Mouse (Mus musculus) left cerebral cortex, adult 11 months (tissue): ENCODE data around the gene Papolb.

Experiments used
- DNase-seq: peaks from one replicate; pipeline ENCODE4 v3.0.0; 2022; ENCODE audit warnings: low spot score

Gene Papolb

GRCm38 (mm10) chr5:142529915-142530314 is at the start of gene Papolb:
Gene Papolb, minus strand, starts transcription at chr5:142530076.
- no peak for DNase-seq

DNA sequence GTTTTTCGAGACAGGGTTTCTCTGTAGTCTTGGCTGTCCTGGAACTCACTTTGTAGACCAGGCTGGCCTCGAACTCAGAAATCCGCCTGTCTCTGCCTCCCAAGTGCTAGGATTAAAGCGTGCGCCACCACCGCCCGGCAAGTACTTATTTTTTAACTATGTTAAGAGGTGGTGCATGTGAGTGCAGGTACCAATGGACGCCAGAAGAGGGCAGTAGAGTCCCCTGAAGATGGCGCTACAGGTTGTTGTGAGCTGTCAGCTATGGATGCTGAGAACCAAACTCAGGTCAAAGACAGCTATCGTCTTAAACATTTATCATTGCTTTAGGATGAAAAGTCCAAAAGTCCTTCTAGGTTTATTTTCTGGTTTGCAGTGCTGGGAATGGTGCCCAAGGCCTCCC is 48.3 kb upstream of the Papolb start:
- DNase-seq, result no peak

GRCm38 (mm10) chr5:142576832-142577231 is 47.0 kb upstream of the Papolb start:
- no peak for DNase-seq

GRCm38 (mm10) chr5:142574323-142575057 is 44.6 kb upstream of the Papolb start:
- DNase-seq, result no peak

DNA sequence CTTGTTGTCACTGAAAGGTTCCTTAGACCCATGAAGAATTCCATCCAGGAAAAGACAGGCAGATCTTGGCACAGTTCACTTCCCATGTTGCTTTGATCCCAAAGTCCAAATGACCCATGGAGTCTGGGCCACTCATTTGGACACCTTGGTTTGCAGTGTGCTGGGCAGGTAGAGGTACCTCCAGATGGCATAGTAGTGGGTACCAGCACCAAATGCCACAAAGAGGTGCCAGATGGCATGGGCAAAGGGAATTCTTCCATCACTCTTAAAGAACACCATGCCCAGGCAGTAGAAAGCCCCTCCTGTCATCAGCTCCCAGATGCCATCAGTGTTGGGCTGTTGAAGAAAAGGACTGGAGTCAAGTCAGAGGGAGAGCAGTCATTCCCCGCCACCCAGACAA is 34.7 kb upstream of the Papolb start:
- no peak for DNase-seq

GRCm38 (mm10) chr5:142560261-142560660 is 30.4 kb upstream of the Papolb start:
- no peak for DNase-seq

- peak; percentile 79 for DNase-seq
These were observed 27.7 kb upstream of the Papolb start for GRCm38 (mm10) chr5:142557397-142558067.

- no peak for DNase-seq
These were observed 26.8 kb upstream of the Papolb start for GRCm38 (mm10) chr5:142556721-142557120.

DNA sequence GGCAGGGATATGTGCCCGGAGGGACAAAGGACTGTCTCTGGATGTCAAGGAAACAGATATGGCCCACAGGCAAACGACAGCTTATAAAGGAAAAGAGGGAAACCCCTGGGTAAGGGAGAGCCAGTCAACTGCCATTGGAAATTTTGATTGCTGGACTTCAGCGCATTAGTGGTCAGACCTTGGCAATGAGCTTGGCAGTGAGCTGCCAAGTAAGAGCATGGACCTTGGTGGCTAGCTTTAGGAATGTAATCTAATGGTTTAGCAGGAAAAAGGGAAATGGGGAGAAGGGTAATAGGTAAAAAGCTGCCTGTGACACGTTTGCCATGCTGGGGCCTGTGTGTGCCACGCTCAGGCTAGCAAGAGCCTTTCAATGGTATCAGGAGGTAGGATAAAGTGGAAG is 26.0 kb upstream of the Papolb start:
- DNase-seq, result no peak

DNA sequence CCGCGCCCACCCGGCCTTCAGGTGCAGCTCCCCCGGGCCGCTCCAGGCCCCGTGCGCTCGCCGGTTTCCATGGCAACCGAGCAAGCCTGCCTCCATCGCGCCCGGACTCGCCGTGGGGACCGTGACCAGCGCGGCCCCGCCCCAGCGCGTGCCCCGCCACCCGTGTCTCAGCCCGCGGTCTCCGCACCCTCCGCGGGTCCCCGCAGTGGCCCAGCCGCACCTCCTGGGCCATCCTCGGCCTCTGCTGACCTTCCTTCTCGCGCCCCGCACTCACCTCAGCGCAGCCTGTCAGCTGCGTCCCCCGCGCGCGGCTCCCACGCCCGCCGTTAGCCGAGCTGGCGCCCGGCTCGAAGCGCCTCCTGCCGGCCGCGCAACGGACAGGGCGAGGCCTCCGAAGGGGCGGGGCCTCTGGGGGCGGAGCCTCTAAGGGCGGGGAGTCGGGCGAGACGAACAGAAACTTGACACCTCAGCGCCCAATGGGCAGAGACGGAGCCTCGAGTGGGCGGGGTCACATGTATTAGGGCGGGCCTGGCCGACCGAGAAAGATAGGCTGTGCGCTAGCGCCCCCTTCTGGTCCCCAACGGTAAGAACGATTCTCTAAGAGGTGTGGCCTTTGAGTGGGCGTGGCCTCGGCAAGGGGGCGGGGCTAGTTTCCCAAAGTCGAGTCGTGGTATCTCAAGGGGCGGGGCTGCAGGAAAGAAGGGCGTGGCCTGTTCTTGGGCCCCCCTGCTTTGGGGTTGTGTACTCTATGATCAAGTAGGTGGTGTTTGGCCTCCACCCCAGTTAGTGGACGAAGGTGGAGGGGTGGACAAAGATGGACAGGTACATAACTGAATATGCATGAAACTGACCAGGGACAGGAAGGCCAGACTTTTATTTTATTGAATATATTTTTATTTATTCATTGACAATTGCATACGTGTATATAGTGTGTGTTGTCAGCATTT is 21.1 kb upstream of the Papolb start, which contains the start of gene Radil:
TSS of gene Radil (minus strand) at position 393 of the 947 bp plus-strand sequence.
- peak; percentile 99 for DNase-seq

DNA sequence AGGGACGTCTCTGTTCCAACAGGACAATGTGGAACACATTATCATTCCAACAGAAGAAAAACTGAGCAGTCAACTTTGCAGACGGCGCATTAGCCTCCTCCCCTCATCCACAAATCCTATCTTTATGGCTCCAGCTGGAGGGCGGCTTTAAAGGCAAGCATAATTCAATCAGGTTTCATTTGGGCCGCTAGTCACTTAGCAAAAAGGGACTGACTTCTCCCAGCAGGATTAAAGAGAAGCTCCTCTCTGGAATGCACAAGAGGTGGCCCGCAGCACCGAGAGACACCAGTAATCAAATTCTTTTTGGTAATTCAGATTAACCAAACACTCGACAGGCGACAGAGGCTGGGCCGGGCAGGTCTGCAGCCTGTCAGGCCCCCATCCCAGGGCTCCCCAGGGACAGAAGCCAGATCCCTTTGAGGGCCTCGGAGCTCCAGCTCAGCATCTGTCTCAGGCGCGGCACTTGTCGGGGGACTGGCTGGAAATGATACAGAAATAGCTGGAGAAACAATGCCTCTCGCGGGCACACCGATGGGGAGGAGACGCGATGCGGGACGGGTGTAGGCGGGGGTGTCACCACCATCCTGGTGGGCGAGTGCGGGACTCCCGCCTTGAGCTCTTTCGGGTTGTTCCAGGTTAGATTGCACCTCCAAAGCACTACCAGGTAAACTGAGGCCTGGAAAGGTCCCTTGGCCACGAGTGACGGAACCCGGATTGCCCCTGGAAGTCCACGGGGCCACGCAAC is 20.3 kb upstream of the Papolb start:
- DNase-seq, result peak; percentile 30

GRCm38 (mm10) chr5:142549441-142549840 is 19.6 kb upstream of the Papolb start:
- DNase-seq, result no peak

- no peak for DNase-seq
These were observed 17.2 kb upstream of the Papolb start for GRCm38 (mm10) chr5:142547066-142547465.

DNA sequence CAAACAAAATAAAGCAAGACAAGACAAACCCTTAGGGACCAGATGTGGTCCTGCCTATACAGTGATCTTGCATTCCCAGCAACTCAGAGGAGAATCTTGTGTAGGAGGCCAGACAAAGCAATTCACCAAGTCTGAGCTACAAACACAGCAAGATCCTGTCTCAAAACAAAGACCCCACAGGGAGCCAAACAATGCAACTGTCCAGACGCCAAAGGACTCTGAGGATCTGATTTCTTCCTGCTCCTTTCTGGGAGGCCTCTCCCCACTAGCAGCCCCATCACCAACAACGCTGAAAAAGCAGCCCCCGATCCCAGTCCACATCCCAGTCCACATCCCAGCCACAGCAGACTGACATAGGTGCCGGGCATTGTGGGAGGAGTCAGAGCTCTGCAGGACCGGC is 16.5 kb upstream of the Papolb start:
- DNase-seq, result no peak

DNA sequence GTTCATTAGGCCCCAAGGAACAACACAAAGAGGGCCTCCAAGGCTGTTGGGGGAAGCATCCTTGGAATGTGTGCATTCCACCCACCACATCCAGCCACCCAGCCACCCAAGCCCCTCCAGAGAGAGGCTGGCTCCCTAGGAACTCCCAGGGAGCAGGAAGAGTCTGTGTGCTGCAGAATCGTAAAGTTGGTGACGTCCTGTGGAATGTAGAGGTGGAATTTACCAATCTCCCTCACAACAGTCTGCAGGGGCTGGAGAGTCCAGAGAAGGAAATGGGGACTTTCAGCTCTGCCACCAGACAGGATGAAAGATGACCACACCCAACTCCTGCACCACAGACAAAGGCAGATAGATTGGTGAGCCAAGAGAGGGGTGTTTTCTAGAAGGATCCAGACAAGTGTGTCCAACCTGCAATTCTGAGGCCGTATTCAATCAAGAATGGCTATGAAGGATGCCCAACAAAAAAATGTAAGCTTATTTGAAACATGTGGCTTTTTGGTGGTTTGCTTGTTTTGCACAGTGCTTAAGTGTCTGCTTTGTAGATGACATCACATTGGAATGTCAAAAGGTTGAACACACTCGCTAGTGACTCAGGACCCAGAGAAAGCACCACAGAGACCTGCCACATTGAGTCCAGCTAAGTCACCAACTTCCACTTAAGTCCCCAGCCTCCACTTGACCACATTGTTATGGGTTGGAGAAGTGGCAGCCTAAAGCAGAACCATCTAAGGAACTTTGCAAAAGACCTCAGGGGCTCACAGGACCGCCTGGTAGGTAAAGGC is 15.3 kb upstream of the Papolb start:
- no peak for DNase-seq

GRCm38 (mm10) chr5:142537286-142537685 is 7.4 kb upstream of the Papolb start:
- no peak for DNase-seq

GRCm38 (mm10) chr5:142535388-142535787 is 5.5 kb upstream of the Papolb start:
- DNase-seq, result no peak

- DNase-seq, result no peak
These were observed 5.0 kb downstream of the Papolb start for GRCm38 (mm10) chr5:142524711-142525464.

DNA sequence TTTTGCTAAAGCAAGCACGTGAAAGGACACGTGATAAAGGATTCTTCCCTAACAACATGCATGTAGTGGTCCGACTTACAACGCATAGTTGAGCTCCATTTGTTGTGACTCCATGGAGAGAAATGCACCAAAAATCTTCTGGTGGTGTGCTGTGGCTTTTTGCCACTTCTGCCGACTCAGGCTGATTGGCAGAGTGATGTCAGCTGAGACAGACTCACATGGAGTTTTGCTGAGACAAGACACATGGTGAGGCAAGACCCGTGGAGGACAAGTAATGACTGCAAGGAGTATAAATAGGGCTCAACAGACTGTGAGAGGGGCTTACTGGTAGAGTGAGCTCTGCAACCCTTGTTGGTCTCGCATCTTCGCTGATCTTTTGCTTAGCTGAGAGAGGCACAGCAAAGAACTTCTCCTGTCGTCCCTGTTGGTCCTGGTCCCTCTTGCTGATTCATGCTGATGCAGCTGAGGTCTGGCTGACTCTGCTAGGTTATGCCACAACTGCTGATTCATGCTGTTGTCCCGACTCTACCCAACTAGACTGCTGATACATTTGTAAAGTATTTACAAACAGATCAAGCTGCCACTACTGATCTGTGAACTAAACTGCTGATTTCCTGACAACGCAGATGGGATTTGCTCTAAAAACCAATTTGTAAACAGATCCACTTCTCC is 8.5 kb downstream of the Papolb start:
- DNase-seq, result no peak

GRCm38 (mm10) chr5:142520360-142520759 is 9.5 kb downstream of the Papolb start:
- no peak for DNase-seq
